ENCODE assay signal across 8 mouse cellular contexts in genomic region chr2:158745049-158745482, GRCm38 (mm10). TPM values are rescaled to one million over a fixed set of nuclear protein-coding genes. Genes with fewer than 3 reads are reported as not detected.
A peak's percentile ranks its signal among the peaks of the same experiment; 100 is the strongest.
DNase-seq lines count a peak whose midpoint lies in the region; ATAC-seq and TF ChIP-seq lines count a peak whose summit lies in the region.

No protein-coding gene starts in this region.

- peak in 1 of 2 experiments; percentile 24 for DNase-seq in heart, adult 2 months
- no peak for DNase-seq in heart, adult 9 months (ENCODE audit: low spot score in 2 of 2)
- DNase-seq in A20 (ENCODE audit: low read depth, low spot score) (peak; percentile 85), Patski (ENCODE audit: low read depth, low spot score) (no peak)
- DNase-seq in layer of hippocampus, postnatal 14 days (ENCODE audit: low spot score in 2 of 2) = peak; percentile 54 to 73
- DNase-seq in naive thymus-derived CD4-positive, alpha-beta T cell, adult 2 months (ENCODE audit: low read depth) = peak; percentile 86
- no peak for DNase-seq in testis, postnatal 10 days (ENCODE audit: low spot score)

- no peak overlapping the region for H3K4me3 ChIP-seq in heart, adult 2 months
- H3K4me3 ChIP-seq in forebrain, embryonic 15.5 days = no peak overlapping the region

- 0 out of 2 replicates have a peak, but pooled peaks have one; percentile 27 for TF ChIP-seq EP300 in heart, adult 2 months (IDR thresholded peaks at IDR 0.05; ENCODE audit: insufficient read depth, low read depth, low read length)

- POLR2A ChIA-PET in Patski (lab: Charles Lee) = no interaction called here

- no peak overlapping the region for H3K9ac ChIP-seq in heart, adult 2 months (ENCODE audit: low read depth, low read length)
- no peak overlapping the region for H3K9ac ChIP-seq in forebrain, embryonic 15.5 days (replicated peaks)

- H3K36me3 ChIP-seq in heart, adult 2 months (ENCODE audit: control insufficient read depth, insufficient read depth, low read length) = no peaks in the 10 kb centered on the region
- H3K36me3 ChIP-seq in forebrain, embryonic 15.5 days = 0 out of 2 replicates have a peak, but pooled peaks cover 4% of the 10 kb centered on the region

- CTCF ChIA-PET in Patski (lab: Charles Lee) = interaction anchor here (0.9 to 2.2 kb wide), 5 partner anchors 9 to 100 kb away, joined by 3 to 5 read pairs (median 4); no protein-coding TSS in a partner anchor

- H3K27ac ChIP-seq in heart, adult 2 months = no peak overlapping the region
- H3K27ac ChIP-seq in forebrain, embryonic 15.5 days (replicated peaks) = no peak overlapping the region

- no peak overlapping the region for H3K4me2 ChIP-seq in forebrain, embryonic 15.5 days (replicated peaks)

- 11% methylated on average over 2 of the region's 2 CpGs for WGBS in heart, adult 2 months
- WGBS in forebrain, embryonic 15.5 days = 19% methylated on average over 2 of the region's 2 CpGs

- no peaks in the 10 kb centered on the region for H3K79me2 ChIP-seq in heart, adult 2 months (replicated peaks; ENCODE audit: control insufficient read depth, insufficient read depth, low read length)

- H3K27me3 ChIP-seq in heart, adult 2 months (ENCODE audit: control insufficient read depth, insufficient read depth, low read length) = no peaks in the 10 kb centered on the region
- H3K27me3 ChIP-seq in Patski = peaks cover 11% of the 10 kb centered on the region
- no peaks in the 10 kb centered on the region for H3K27me3 ChIP-seq in forebrain, embryonic 15.5 days

- peaks cover 6% of the 10 kb centered on the region for H3K4me1 ChIP-seq in heart, adult 2 months (ENCODE audit: control insufficient read depth, insufficient read depth, low read length)
- peaks cover 9% of the 10 kb centered on the region for H3K4me1 ChIP-seq in forebrain, embryonic 15.5 days

- peak; percentile 83 for TF ChIP-seq CTCF in heart, adult 2 months (IDR thresholded peaks at IDR 0.05)
- peak; percentile 70 for TF ChIP-seq CTCF in Patski (IDR thresholded peaks at IDR 0.05)

- H3K9me3 ChIP-seq in forebrain, embryonic 15.5 days = no peaks in the 10 kb centered on the region

- ATAC-seq in Patski = peak; percentile 78
- peak; percentile 76 for ATAC-seq in forebrain, embryonic 15.5 days (replicated peaks)

- intact Hi-C loops in heart, adult 2 months (cut with DNase I) = loop anchor here (2.0 to 5.0 kb wide), 3 partner anchors 44 to 198 kb away; no protein-coding TSS in a partner anchor

- in situ Hi-C loops in Patski (cut with MboI; ENCODE audit: low pct_unique_long_range_greater_than_20kb) = no loop called here

- TF ChIP-seq POLR2A in heart, adult 2 months (IDR thresholded peaks at IDR 0.05; ENCODE audit: insufficient read depth, low read depth, low read length) = no peak

RNA-seq across cellular contexts. Expression of gene Fam83d, which starts 22.8 kb away (rescaled TPM):
- total RNA-seq in heart, adult 2 months (2021) = under 1 TPM; 0.59 to 0.78 TPM
- polyA plus RNA-seq in heart, adult 2 months (2012; rRNA removed) = 0.27 and 0.53 TPM in 2 replicates
- 12.9 TPM for polyA plus RNA-seq in Patski (2021)
- 22.0 and 22.8 TPM in 2 replicates for polyA plus RNA-seq in forebrain, embryonic 15.5 days (2015; fragmentation: Nextera tagmentation; extraction: Ambion mirVana)
- total RNA-seq in layer of hippocampus, postnatal 14 days (2021) = 1 to 10 TPM; 2.7 to 3.5 TPM

RNA-seq across cellular contexts. Expression of gene Dhx35, which starts 49.5 kb away (rescaled TPM):
- 10 to 100 TPM; 15.2 to 17.5 TPM for total RNA-seq in heart, adult 2 months (2021)
- 21.6 and 21.9 TPM in 2 replicates for polyA plus RNA-seq in heart, adult 2 months (2012; rRNA removed)
- polyA plus RNA-seq in Patski (2021) = 20.8 TPM
- 17.1 and 17.3 TPM in 2 replicates for polyA plus RNA-seq in forebrain, embryonic 15.5 days (2015; fragmentation: Nextera tagmentation; extraction: Ambion mirVana)
- total RNA-seq in layer of hippocampus, postnatal 14 days (2021) = 10 to 100 TPM; 16.7 to 17.6 TPM

Comparison
In these comparisons a context has a peak if more than half of its experiments do, and no peak if none do; other contexts are left out.
1. DNase-seq: peak in A20 (single experiment), layer of hippocampus, postnatal 14 days (2 of 2) and naive thymus-derived CD4-positive, alpha-beta T cell, adult 2 months (single experiment); none in heart, adult 9 months (0 of 2), Patski (single experiment) and testis, postnatal 10 days (single experiment).